Mouse (Mus musculus) hindbrain, embryonic 16.5 days (tissue): ENCODE data around the gene Srpk2. TPM values are rescaled to one million over a fixed set of nuclear protein-coding genes. Genes with fewer than 3 reads are reported as not detected.
"Not testable (repeated sequence)": the region's sequence is repeated elsewhere in the genome, so short reads cannot be mapped to it uniquely, and the experiment has no call there.

ENCODE experiments used
- ATAC-seq: fragments of 200-750 bp; cut with Nextera tagmentation; 2 replicates; pipeline ENCODE4 v1.8.0; 2017; ENCODE audit warnings: moderate TSS enrichment, moderate library complexity
- H3K27ac ChIP-seq: fragments of 300-500 bp; sonication (generic); 2 replicates; pipeline ENCODE4 v1.5.1; 2014; ENCODE audit warnings: low read depth, mild to moderate bottlenecking, control low read depth, low read length, moderate library complexity
- H3K27me3 ChIP-seq: fragments of 300-500 bp; sonication (generic); replicated peaks from 2 replicates; pipeline ENCODE4 v1.6.1; 2014; ENCODE audit warnings: low read length; ENCODE audit not compliant: control insufficient read depth, insufficient read depth
- H3K36me3 ChIP-seq: fragments of 300-500 bp; sonication (generic); 2 replicates; pipeline ENCODE4 v1.6.1; 2014; ENCODE audit warnings: mild to moderate bottlenecking, low read length, moderate library complexity, mixed read lengths; ENCODE audit not compliant: control insufficient read depth, insufficient read depth
- H3K4me1 ChIP-seq: fragments of 300-500 bp; sonication (generic); 2 replicates; pipeline ENCODE4 v1.6.1; 2014; ENCODE audit warnings: low read depth, low read length; ENCODE audit not compliant: control insufficient read depth, insufficient read depth
- H3K4me2 ChIP-seq: fragments of 300-500 bp; sonication (generic); 2 replicates; pipeline ENCODE4 v1.6.1; 2014; ENCODE audit warnings: mild to moderate bottlenecking, low read length, control low read depth, moderate library complexity
- H3K4me3 ChIP-seq: fragments of 300-500 bp; sonication (generic); 2 replicates; pipeline ENCODE4 v1.5.1; 2014; ENCODE audit warnings: mild to moderate bottlenecking, low read length, control low read depth, moderate library complexity
- H3K9ac ChIP-seq: fragments of 300-500 bp; sonication (generic); 2 replicates; pipeline ENCODE4 v1.6.1; 2014; ENCODE audit warnings: low read depth, mild to moderate bottlenecking, control low read depth, low read length, moderate library complexity
- H3K9me3 ChIP-seq: fragments of 300-500 bp; sonication (generic); 2 replicates; pipeline ENCODE4 v1.6.1; 2014; ENCODE audit warnings: mild to moderate bottlenecking, low read length, moderate library complexity; ENCODE audit not compliant: control insufficient read depth
- WGBS: fragments of 180-500 bp; shearing (Covaris S2); extraction: QIAGEN DNeasy Blood & Tissue Kit; methylation state at CpG from one replicate; pipeline ENCODE4 v1.1.7; 2014; 5-methylcytosine and 5-hydroxymethylcytosine counted together
- polyA plus RNA-seq: library from polyadenylated mRNA; unstranded; fragments of >200 nt; fragmentation: Nextera tagmentation; extraction: Ambion mirVana; gene quantifications from 2 replicates; pipeline ENCODE4 v1.2.1, GENCODE M21; 2015

Gene Srpk2
- polyA plus RNA-seq, 1 experiment from 2014 or later: 108 TPM

DNA sequence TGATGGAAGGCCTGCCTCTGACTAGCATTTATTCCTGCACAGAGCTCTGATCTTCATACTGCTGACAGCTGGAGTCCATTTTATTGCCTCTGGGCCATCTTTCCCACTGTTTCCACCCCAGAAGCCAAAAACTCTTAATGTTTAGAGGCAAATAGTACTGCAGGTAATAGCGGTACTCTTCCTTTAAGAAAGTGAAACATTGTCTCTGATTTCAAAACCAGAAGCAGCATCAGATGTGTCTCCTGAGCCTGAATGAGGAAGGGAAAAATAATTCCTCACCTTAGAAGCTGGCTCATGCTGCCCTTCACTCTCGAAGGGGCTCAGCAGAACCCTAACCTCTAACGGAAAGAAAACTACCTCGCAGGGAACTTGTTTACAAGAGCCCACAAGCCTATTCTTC lies 26.8 kb upstream of the Srpk2 start:
- H3K27me3 ChIP-seq: no peaks in the 10 kb centered on the region
- H3K4me1 ChIP-seq: peaks cover 2% of the 10 kb centered on the region; the same call in 1 of the 2 replicates
- H3K4me2 ChIP-seq: no peak overlapping the region
- H3K9me3 ChIP-seq: peaks cover 17% of the 10 kb centered on the region
- no peak for ATAC-seq
- no peak overlapping the region for H3K27ac ChIP-seq
- no peak overlapping the region for H3K9ac ChIP-seq
- WGBS: 96% methylated on average over 4 of the region's 4 CpGs
- peaks cover 14% of the 10 kb centered on the region for H3K36me3 ChIP-seq
- H3K4me3 ChIP-seq: no peak overlapping the region

DNA sequence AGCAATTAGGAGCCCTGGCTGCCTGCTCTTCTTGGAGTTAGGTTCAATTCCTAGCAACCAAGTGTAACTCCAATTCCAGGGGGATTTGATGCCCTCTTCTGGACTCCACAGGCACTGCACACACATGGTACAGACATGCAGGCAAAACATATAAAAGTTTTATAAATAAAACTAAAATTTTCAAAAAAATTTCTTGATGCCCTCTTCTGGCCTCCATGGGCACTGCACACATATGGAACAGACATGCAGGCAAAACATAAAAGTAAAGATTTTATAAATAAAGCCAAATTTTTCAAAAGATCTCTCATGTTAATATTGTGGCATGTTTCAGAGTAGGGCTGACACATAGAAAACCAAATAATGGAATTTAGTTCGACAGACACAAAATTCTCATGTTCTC lies 25.2 kb upstream of the Srpk2 start:
- Histone ChIP-seq H3K4me1 (peaks cover 2% of the 10 kb centered on the region; the same call in 1 of the 2 replicates), H3K4me3 (no peak overlapping the region), H3K9ac (no peak overlapping the region), H3K27ac (no peak overlapping the region), H3K36me3 (peaks cover 14% of the 10 kb centered on the region), H3K27me3 (no peaks in the 10 kb centered on the region), H3K9me3 (peaks cover 18% of the 10 kb centered on the region), H3K4me2 (no peak overlapping the region)
- 98% methylated on average over 1 of the region's 1 CpGs for WGBS
- no peak for ATAC-seq

DNA sequence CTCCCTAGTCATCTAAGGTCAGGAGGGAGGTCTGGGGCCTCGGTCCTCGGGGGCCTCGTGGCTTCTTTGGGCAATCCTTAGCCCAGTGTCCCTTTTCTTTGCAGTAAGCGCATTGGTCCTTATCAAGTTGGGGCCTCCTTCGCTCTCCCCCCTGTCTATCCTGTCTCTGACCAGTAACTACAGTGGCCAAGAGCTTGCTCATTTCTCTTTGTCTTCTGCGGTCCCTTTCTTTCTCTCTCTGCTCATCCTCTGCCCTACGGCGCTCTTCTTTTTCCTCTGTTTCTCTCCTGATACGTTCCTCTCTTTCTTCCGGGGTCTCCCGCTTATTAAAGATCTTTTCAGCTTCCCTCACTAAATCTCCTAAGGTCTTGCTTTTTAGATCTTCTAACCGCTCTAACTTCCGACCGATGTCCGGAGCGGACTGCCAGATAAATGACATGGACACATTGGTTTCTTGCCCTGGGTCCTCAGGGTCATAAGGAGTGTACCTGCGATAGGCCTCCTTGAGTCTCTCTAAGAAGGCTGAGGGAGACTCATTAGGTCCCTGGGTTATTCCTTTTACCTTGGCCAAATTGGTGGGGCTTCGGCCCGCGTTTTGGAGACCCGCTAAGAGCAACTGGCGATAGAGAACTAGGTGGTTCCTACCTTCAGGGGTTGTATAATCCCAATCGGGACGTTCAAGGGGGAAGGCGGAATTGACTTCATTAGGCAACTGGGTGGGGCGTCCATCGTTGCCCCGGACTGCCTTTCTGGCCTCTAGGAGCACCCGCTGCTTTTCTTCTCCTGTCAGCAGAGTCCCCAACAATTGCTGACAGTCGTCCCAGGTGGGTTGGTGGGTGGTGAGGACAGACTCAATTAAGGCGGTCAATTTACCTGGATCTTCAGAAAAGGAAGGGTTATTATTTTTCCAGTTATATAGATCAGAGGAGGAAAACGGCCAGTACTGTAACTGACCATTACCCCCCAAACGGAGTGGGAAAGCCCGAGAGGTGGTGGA lies 22.5 kb upstream of the Srpk2 start:
- H3K4me1 ChIP-seq, H3K4me3 ChIP-seq, ATAC-seq, H3K27me3 ChIP-seq, H3K9ac ChIP-seq, H3K4me2 ChIP-seq, H3K27ac ChIP-seq: not testable (repeated sequence)
- peaks cover 31% of the 10 kb centered on the region for H3K9me3 ChIP-seq
- 99% methylated on average over 30 of the region's 34 CpGs for WGBS
- peaks cover 26% of the 10 kb centered on the region for H3K36me3 ChIP-seq

DNA sequence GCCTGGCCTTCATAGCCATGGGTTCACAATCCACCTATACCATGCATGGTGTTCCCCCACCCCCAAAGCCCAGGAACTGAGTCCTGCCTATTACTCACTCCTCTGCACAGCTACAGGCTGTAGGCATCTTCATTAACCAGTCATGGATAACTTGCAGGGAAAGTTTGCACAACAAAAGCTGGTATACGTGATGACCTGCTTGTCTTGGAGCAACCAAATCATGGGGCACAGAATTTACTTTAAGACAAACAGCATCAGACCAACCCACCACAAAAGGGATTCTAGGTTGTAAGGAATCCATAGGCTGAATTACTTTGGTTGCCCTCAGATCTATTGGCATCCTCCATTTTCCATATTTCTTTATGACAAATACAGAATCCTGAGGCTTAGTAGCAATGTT lies 13.0 kb upstream of the Srpk2 start:
- Histone ChIP-seq H3K4me2 (no peak overlapping the region), H3K9me3 (peaks cover 19% of the 10 kb centered on the region), H3K9ac (no peak overlapping the region), H3K4me1 (no peaks in the 10 kb centered on the region), H3K27ac (no peak overlapping the region), H3K4me3 (no peak overlapping the region), H3K36me3 (no peaks in the 10 kb centered on the region; the same call in 1 of the 2 replicates), H3K27me3 (no peaks in the 10 kb centered on the region)
- WGBS: 93% methylated on average over 1 of the region's 1 CpGs
- no peak for ATAC-seq

DNA sequence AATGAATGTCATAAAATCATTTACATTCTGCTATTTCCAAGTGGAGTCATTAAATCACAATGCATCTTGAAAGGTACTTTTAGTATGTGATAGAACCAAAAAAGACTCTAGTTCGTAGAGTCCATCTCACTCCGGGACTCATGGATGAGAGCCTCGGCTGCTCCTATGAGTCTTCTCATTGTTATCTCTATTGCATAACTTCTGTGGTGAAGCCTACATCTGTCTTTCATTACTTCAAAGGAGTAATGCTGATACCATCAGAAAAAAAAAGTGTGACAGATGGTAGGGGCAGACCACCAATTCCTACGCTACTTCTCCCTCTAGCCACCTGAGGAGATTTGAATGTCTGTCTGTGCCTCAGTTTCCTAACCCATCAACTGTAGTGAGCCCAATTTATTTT lies 986 bp downstream of the Srpk2 start:
- no peak overlapping the region for H3K4me3 ChIP-seq
- H3K27ac ChIP-seq: no peak overlapping the region
- no peaks in the 10 kb centered on the region for H3K4me1 ChIP-seq
- ATAC-seq: no peak
- H3K9ac ChIP-seq: no peak overlapping the region
- no peak overlapping the region for H3K4me2 ChIP-seq
- H3K36me3 ChIP-seq: no peaks in the 10 kb centered on the region
- H3K27me3 ChIP-seq: no peaks in the 10 kb centered on the region
- no peaks in the 10 kb centered on the region for H3K9me3 ChIP-seq
- whole genome bisulfite sequencing: 92% methylated on average over 4 of the region's 4 CpGs

DNA sequence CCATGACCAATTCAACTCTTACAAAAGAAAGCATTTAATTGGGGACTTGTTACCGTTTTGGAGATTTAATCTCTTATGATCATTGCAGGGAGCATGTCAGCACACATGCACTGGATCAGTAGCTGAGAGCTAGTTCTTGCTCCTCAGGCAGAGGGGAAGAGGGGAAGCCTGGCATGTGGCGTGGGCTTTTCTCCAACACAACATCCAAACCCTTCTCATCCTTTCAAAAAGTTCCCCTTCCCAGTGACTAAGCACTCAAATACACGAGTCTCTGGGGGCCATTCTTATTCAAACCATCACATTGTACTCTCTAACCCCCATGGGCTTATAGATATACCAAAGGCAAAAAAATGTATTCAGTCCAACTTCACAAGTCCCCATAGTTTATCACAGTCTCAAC lies 5.4 kb downstream of the Srpk2 start:
- Histone ChIP-seq H3K36me3 (no peaks in the 10 kb centered on the region), H3K4me2 (no peak overlapping the region), H3K9ac (no peak overlapping the region), H3K9me3 (no peaks in the 10 kb centered on the region), H3K27me3 (no peaks in the 10 kb centered on the region), H3K4me1 (peaks cover 7% of the 10 kb centered on the region), H3K27ac (no peak overlapping the region), H3K4me3 (no peak overlapping the region)
- ATAC-seq: no peak
- 61% methylated on average over 3 of the region's 3 CpGs for WGBS

DNA sequence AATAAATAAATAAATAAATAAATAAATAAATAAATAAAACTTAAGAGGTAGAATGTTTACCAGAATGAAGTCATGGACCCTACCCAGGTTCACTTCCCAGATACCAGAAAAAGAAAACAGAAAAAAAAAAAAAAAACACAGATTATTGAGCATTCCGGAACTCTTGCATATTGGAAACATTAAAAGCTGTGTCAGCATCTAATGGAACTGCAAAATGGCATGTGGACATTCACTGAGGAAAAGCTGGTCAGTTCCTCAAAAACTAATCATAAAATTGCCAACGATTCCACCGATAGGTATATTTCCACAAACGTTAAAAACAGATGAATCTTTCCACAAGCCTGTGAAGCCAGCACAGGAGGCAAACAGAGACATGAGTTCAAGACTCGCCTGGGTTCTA lies 6.5 kb downstream of the Srpk2 start:
- no peak overlapping the region for H3K27ac ChIP-seq
- peaks cover 7% of the 10 kb centered on the region for H3K4me1 ChIP-seq
- ATAC-seq: no peak
- H3K9ac ChIP-seq: no peak overlapping the region
- no peak overlapping the region for H3K4me3 ChIP-seq
- no peak overlapping the region for H3K4me2 ChIP-seq
- 94% methylated on average over 5 of the region's 5 CpGs for WGBS
- H3K9me3 ChIP-seq: no peaks in the 10 kb centered on the region
- H3K36me3 ChIP-seq: no peaks in the 10 kb centered on the region
- H3K27me3 ChIP-seq: no peaks in the 10 kb centered on the region

DNA sequence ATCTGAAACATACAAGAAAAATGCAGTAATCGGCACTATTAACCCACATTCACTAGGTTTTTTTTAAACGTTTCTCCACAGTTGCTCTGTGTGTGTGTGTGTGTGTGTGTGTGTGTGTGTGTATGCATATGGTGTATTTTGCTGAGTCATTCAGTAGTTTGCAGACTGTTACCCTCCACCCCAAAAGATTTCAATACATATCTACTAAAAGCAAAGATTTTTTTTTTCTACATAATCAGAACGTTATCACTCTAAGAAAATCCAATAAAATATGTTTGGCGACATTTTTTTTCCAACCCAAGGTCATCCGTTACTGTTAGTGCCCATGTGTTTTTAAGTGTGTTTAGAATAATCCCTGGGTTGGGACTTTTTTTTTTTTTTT lies 7.4 kb downstream of the Srpk2 start:
- ATAC-seq: no peak
- Histone ChIP-seq H3K9me3 (no peaks in the 10 kb centered on the region), H3K27ac (no peak overlapping the region), H3K4me3 (no peak overlapping the region), H3K4me2 (no peak overlapping the region), H3K4me1 (peaks cover 7% of the 10 kb centered on the region), H3K27me3 (no peaks in the 10 kb centered on the region), H3K9ac (no peak overlapping the region), H3K36me3 (no peaks in the 10 kb centered on the region)
- 87% methylated on average over 5 of the region's 5 CpGs for WGBS

DNA sequence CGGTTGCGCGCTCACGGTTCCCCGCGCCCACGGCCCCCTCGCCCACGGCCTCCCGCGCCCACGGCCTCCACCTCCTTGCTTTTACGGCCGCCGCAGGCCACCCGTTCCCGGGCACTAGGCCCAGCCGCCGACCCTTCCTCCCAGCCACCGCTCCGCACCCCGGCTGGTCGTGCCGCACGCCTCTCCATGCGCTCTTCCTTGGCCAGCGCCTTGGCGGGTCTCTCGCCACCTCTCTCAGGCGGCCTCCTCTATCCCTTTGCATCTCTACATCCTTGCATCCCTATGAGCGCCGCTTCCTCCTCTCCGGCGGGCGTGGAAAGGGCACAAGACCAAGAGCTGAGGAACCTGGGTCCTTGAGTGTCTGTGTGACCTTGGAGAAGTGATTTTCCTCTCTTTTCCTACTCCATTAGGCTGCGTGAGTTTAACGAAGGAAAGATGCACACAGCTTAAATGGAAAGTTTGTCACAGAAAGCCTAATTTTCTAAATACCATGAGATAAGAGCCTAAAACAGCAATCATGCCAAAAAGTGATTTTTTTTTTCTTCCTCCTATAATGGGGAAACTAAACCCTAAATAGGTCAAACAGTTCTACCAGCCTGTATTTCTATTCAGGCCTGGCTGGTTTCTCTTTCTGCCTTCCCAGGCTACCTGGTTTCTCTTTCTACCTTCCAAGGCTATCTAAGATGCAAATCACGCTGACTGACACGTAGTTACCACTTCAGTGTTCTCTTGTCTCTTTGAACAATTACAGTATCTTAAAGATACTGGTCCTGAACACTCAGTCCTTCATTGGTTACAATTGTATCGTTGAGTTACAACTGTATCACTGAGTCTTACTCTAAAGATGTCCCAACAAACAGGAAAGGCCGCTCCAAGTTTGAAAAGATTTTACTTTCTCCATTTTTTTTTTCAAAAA lies 8.0 kb downstream of the Srpk2 start:
- H3K9ac ChIP-seq: peak overlapping the region; percentile 82
- H3K4me2 ChIP-seq: peak overlapping the region; percentile 70
- 10% methylated on average over 30 of the region's 41 CpGs for WGBS
- H3K4me1 ChIP-seq: peaks cover 7% of the 10 kb centered on the region
- H3K27me3 ChIP-seq: no peaks in the 10 kb centered on the region
- no peaks in the 10 kb centered on the region for H3K9me3 ChIP-seq
- ATAC-seq: peak; percentile 72
- H3K27ac ChIP-seq: peak overlapping the region; percentile 91
- H3K36me3 ChIP-seq: no peaks in the 10 kb centered on the region
- peak overlapping the region; percentile 93 for H3K4me3 ChIP-seq
